Mouse (Mus musculus) heart, adult 11 months (tissue): ENCODE data around the gene Slc10a7.
"Not testable (repeated sequence)": the region's sequence is repeated elsewhere in the genome, so short reads cannot be mapped to it uniquely, and the experiment has no call there.

ENCODE experiments used
- DNase-seq: peaks from one replicate; pipeline ENCODE4 v3.0.0; 2022

The Slc10a7 gene

GRCm38 (mm10) chr8:78509273-78510031 lies at the start of gene Slc10a7:
Gene Slc10a7, plus strand, starts transcription at chr8:78509346.
- DNase-seq = peak; percentile 98

DNA sequence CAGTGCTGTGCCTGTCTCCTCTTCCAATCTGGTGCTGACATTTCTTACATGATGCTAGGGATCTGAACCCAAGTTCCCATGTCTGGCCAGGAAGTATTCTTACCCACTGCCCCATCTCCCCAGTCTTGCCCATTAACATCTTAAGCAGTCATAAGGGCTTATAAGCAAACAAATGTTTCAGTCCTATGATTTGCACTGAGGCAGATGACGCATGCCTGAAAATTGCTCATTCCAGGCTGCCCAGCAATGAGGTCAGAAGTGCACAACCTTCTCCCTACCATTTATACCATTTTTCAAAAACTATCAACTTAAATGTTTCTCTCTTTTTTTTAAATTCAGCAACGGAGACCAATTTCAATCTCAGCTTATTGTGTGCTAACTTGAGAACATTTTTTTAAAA lies 45.2 kb upstream of the Slc10a7 start:
- DNase-seq = no peak

GRCm38 (mm10) chr8:78467889-78468288 lies 41.3 kb upstream of the Slc10a7 start:
- no peak for DNase-seq

DNA sequence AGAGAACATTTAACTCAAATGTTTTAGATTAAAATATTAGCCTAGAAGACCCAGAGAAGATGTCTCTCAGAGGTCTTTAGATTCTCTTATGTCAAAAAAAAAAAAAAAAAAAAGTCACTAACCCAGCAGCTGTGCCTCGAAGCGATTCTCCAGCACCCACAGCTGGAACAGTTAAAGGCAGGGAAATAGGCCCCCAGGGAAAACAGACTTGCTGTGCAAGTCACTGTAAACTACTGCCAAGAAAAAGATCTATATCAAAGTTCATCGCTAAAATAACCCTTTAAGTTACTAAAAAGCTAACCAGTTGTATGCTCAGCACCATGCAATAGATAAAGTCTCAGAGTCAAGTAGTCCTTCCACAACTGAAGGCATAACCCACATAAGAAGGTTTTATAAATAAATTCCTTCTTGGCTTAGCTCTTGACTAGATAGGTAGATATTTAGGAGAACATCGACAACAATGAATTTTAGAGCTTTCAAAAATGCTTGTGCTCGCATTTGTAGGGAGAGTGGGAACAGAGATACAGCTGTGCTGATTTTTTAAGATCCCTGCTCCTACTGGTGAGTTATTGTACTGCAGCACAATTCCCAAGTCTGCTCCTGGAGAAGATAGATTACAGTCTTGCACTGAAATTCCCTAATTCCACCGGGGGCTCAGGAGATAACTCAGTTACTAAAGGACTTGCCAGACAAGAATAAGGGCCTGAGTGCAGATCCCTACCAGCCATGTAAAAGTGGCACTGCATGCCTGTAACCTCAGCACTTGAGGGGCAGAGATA lies 31.9 kb upstream of the Slc10a7 start:
- DNase-seq = no peak

DNA sequence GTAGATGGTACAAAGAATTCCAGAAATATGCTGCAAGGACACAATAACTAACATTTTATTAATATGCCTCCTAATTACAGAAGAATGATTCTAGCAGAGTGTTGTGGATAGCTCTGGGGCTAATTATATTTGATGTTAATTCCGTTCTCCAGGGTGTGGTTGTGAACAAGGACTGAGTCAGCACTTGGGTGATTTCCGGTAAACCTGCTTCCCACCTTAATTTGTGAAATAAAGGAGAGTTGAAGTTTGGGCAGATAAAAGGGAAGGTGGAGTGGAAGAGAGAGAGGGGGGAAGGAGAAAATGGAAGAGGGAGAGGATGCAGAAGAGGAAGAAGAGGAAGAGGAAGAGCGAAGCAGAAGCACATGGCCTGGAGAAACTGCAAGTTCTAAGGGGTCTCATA lies 19.4 kb upstream of the Slc10a7 start:
- DNase-seq = no peak

- no peak for DNase-seq
Measured at GRCm38 (mm10) chr8:78493031-78493430, 16.1 kb upstream of the Slc10a7 start.

DNA sequence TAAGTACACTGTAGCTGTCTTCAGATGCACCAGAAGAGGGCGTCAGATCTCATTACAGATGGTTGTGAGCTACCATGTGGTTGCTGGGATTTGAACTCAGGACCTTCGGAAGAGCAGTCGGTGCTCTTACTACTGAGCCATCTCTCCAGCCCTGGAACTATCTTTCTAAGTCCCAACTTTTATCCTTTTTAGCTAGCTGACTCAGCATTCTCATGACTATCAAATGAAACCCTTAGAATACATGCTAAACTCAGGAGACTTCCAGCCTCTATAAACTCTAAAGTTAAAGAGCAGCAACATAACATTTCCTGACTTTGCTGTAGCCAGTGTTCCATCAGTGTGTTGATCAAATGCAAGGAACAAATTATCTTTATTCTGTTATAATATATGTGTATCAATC lies 12.9 kb upstream of the Slc10a7 start:
- DNase-seq = not testable (repeated sequence)

- DNase-seq = no peak
Measured at GRCm38 (mm10) chr8:78502706-78503105, 6.4 kb upstream of the Slc10a7 start.

GRCm38 (mm10) chr8:78507979-78508718 lies 997 bp upstream of the Slc10a7 start:
- DNase-seq = peak; percentile 98

- DNase-seq = peak; percentile 98
Measured at GRCm38 (mm10) chr8:78508719-78509272, 350 bp upstream of the Slc10a7 start, which contains the start of gene Rbmxl1. Gene Rbmxl1, minus strand, starts transcription at chr8:78508898.

DNA sequence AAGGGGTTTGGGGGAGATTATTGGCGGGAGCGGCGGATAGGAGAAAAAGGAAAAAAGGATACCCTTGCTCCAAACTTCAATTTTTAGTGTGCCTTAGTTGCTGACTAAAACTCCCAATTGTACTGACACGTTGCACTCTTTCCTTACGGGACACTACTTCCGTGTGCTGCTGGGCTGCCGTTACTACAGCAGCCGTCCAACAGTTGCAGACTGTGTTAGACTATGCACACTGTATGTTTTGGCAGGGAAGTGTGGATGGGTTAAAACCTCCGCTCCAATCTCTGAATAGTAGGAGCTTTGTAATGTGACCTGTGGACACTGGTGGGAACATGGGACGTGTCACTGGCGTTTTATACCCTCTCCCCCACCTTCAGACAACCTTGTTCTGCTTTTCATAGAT lies 948 bp downstream of the Slc10a7 start:
- peak; percentile 85 for DNase-seq

DNA sequence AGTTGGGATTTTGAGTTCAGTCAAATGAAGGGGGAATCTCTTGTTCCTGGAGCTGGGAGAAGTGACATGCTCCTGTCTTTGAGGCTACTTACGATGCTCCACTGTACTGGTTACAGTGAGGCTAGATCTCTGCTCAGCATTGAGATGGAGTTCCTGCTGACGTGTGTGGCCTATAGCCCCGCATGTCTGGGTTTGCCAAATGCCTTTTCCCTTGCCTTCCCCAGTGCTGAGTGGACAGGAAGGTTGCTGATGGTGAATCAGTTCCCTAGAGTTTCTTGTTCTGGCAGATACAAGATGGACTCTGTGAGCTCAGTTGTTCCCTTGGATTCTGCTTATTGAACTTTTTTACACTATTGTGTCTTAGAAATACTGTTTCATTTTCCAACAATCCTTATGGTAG lies 1.8 kb downstream of the Slc10a7 start:
- peak; percentile 36 for DNase-seq

- peak; percentile 55 for DNase-seq
Measured at GRCm38 (mm10) chr8:78513106-78513505, 4.0 kb downstream of the Slc10a7 start.

DNA sequence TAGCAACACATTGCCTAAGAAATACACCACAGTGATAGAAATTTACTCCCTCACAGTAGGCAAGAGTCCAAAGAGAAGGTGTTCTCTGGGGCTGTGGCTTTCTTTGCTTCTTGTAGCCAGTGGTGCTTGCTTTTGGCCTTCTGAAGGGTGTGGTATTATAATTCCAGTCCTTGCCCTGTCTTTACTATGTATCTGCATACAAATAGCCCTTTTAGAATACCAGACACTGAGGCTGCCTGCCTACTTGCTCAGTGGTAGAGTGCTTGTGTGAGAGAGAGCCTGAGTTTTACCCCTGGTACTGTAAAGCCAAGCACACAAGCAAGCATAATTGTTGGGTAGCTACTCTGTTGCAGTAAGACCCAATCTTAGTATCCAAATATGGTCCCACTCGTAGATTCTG lies 5.6 kb downstream of the Slc10a7 start:
- DNase-seq = peak; percentile 13

DNA sequence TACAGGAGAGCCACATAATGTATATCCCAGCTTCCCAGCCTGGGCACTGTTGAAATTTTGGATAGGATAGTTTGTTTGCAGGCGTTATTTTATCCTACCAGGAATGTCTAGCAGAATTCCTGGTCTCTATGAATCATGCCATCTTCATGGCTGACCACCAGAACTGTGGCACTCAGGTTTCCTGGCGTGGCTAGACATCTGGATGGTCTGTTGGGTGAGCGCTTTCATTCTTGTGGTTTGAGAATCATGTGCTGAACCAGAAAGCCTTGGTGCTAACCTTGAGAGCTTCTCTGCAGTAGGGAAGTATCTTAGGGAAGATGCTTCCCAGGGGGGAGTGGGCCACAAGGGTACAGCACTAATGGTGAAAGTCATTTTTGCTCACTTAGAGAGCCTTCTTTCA lies 6.0 kb downstream of the Slc10a7 start:
- DNase-seq = peak; percentile 68

GRCm38 (mm10) chr8:78533981-78534380 lies 24.8 kb downstream of the Slc10a7 start:
- no peak for DNase-seq

GRCm38 (mm10) chr8:78536716-78537115 lies 27.6 kb downstream of the Slc10a7 start:
- DNase-seq = no peak

DNA sequence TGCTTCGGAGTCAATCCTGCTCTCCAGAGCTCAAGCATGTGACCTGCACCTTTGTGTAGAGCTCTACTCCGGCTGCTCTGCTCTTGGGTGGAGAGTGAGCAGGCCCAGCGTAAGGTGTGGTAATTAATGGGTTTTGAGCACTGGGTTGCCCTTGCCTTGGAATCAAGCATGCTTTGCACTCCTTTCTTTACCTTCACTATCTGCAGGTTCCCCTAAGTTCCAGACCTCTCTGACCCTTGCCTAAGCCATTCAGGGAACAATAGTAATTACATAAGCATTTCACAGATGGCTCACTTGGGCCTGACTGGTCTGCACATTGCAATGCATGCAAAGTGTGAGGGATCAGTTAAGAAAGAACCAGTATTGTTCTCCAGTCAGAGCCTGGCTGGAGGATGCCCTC lies 28.6 kb downstream of the Slc10a7 start:
- no peak for DNase-seq

DNA sequence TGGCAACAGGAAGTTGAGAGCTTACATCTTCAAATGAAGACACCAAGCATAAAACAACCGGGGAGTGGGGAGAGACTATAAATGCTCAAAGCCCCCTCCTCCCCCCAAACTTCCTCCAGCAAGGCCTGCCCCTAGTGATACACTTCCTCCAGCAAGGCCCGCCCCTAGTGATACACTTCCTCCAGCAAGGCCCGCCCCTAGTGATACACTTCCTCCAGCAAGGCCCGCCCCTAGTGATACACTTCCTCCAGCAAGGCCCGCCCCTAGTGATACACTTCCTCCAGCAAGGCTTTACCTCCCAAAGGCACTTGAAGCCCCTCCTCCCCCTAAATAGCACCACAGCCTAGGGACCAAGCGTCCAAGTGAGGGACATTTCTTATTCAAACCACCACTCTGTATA lies 33.5 kb downstream of the Slc10a7 start:
- DNase-seq = not testable (repeated sequence)

GRCm38 (mm10) chr8:78543621-78544020 lies 34.5 kb downstream of the Slc10a7 start:
- no peak for DNase-seq

GRCm38 (mm10) chr8:78544545-78544944 lies 35.4 kb downstream of the Slc10a7 start:
- DNase-seq = no peak

- peak; percentile 68 for DNase-seq
Measured at GRCm38 (mm10) chr8:78545153-78545817, 36.1 kb downstream of the Slc10a7 start.
